Mouse (Mus musculus): ENCODE measurements around the gene C2cd2l.

DNA sequence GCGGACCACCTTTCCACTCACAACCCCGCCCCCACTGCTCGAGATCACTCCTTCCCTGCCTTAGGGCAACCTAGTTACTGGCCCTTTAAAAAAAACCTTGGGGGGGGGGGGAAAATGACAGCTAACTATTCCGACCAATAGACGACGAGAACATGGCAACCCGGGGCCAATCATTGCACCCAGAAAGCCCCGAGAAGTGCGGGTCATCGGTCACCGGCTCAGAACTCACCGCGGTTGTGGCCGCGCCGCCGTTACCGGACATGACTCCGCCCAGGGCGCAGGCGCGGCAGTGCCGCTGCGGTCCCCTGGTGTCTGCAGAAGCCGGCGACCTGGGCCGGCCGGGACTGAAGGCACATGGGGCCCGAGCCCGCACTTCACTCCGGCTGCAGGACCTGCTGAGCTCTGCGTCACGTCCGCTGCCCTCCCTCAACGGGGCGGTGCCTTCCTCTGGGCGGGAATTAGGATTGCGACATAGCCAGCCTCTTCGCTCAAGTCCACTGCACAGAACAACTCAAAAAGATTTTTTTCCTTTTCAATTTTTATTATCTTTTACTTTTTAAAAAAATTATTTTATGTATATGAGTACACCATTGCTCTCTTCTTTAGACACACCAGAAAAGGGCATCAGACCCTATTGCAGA, 23.8 kb upstream of the C2cd2l start, which contains the start of gene Hmbs:
- TF ChIP-seq CTCF (IDR thresholded peaks at IDR 0.05; ENCODE audit: low read depth, low read length) (no peak), POLR2AphosphoS5 (IDR thresholded peaks at IDR 0.05; ENCODE audit: insufficient replicate concordance, low read depth, low read length) (no peak), GATA1 (IDR thresholded peaks at IDR 0.05; ENCODE audit: borderline replicate concordance, low read length) (no peak), TAL1 (conservative IDR thresholded peaks at IDR 0.05; ENCODE audit: low read depth, low read length) (no peak), GATA2 (IDR thresholded peaks at IDR 0.05; ENCODE audit: borderline replicate concordance, low read depth, low read length) (no peak)
